Mouse (Mus musculus): ENCODE data around the gene Hmgb1.

DNA sequence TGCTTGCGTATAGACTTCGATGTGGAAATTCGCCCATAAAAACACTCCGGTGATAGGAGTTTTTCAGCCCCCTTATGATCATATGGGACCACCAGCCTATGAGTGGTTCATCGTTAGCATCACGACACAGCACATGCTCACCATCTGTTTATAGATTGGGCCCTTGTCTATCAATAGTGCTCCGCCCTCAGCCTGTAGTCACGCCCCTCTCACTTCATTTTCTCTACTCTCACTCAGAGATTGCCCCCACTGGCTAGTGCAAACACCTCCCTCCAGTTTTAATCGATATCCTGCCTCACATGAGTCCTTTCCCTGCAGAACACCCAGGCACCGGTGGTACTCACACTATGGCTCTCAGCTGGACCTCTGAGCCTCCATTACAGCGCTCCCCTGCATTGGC is 88.0 kb downstream of the Hmgb1 start:
- TF ChIP-seq ZKSCAN1 (IDR thresholded peaks at IDR 0.05; ENCODE audit: borderline replicate concordance, low read depth, low read length) (no peak), CTCF (conservative IDR thresholded peaks at IDR 0.05 in 1 of 2, IDR thresholded peaks at IDR 0.05 in 1 of 2; ENCODE audit: low read depth in 2 of 2, low read length in 2 of 2) (no peak), POLR2A (IDR thresholded peaks at IDR 0.05; ENCODE audit: low read depth, low read length) (no peak), MAX (IDR thresholded peaks at IDR 0.05; ENCODE audit: low read length) (no peak), EP300 (IDR thresholded peaks at IDR 0.05; ENCODE audit: low read length) (no peak), ETS1 (conservative IDR thresholded peaks at IDR 0.05; ENCODE audit: low read depth, low read length) (no peak)

All from CH12.LX (cell line).